In the genomic region with DNA sequence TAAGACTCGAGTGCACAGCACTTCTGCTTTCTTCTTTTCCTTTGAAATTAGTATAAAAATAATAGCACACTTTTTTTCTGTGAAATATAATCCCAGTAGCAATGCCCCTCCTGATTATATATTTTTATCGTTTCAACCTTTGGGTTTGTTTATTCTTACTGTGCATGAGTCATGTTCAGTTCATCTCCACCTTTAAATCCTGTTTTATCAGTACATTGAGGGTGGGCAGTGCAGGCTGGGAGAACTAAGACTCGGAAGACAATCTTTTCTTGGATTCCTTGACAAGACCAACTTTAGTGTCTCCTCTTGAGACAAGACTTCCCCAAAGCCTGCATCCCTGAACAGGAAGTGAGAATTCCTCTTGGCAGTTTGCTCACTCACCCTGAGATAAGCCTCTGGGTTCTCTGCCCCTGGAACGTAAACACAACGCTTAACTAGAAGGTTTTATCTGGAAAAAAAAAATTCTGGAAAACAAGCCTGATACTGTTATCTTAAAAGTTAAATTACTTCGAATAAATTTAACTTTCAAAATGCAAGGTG, we compare ENCODE assay signal across 13 mouse cellular contexts.
DNase-seq lines count a peak whose midpoint lies in the region; ATAC-seq and TF ChIP-seq lines count a peak whose summit lies in the region.
"Had no signal": no experiment of that assay in that cellular context is flagged by ENCODE, and none has a peak within 500 bp of the region (broad histone marks: within the 10 kb centered on the region; RNA-seq: fewer than 3 reads in every experiment).

No protein-coding gene starts in this region.

- H3K4me1 ChIP-seq in lung, embryonic 14.5 days (ENCODE audit: insufficient read depth): no peaks in the 10 kb centered on the region
- no peaks in the 10 kb centered on the region for H3K4me1 ChIP-seq in small intestine, adult 2 months (ENCODE audit: control insufficient read depth, insufficient read depth, insufficient read length, low read length)

- TF ChIP-seq CTCF in gastrocnemius, adult 2 months (IDR thresholded peaks at IDR 0.05): no peak
- no peak for TF ChIP-seq CTCF in lung, embryonic 14.5 days (IDR thresholded peaks at IDR 0.05; ENCODE audit: low read depth)
- TF ChIP-seq CTCF in small intestine, adult 2 months (IDR thresholded peaks at IDR 0.05; ENCODE audit: extremely low read depth, insufficient read length, insufficient replicate concordance, low read depth, low read length): no peak

- no peak overlapping the region for H3K27ac ChIP-seq in gastrocnemius, adult 2 months
- no peak overlapping the region for H3K27ac ChIP-seq in lung, embryonic 14.5 days (ENCODE audit: low read depth)
- H3K27ac ChIP-seq in small intestine, adult 2 months (ENCODE audit: insufficient read depth, low read depth, low read length): peak overlapping the region; percentile 52; the same call in 1 of the 2 replicates
- H3K27ac ChIP-seq: embryonic facial prominence, embryonic 10.5 days; liver, embryonic 14.5 days had no signal

- intact Hi-C loops in gastrocnemius, adult 2 months (cut with DNase I): no loop called here
- intact Hi-C loops in gastrocnemius, postnatal 14 days (cut with DNase I; ENCODE audit: low total_unique reads): no loop called here

- no peak overlapping the region for H3K9ac ChIP-seq in lung, embryonic 14.5 days
- H3K9ac ChIP-seq: liver, embryonic 14.5 days had no signal

- no peaks in the 10 kb centered on the region for H3K9me3 ChIP-seq in lung, embryonic 14.5 days (ENCODE audit: low read depth, low read length)
- H3K9me3 ChIP-seq: embryonic facial prominence, embryonic 10.5 days had no signal

- H3K4me3 ChIP-seq in gastrocnemius, adult 2 months: 0 out of 2 replicates have a peak overlapping the region, but pooled peaks have one; percentile 23
- H3K4me3 ChIP-seq in lung, embryonic 14.5 days (ENCODE audit: low read depth, low read length): no peak overlapping the region
- no peak overlapping the region for H3K4me3 ChIP-seq in small intestine, adult 2 months (ENCODE audit: low read depth, low read length)
- H3K4me3 ChIP-seq: embryonic facial prominence, embryonic 10.5 days had no signal

- no peak for TF ChIP-seq POLR2A in small intestine, adult 2 months (IDR thresholded peaks at IDR 0.05; ENCODE audit: low read depth, low read length)

- H3K36me3 ChIP-seq in lung, embryonic 14.5 days (ENCODE audit: insufficient read depth): no peaks in the 10 kb centered on the region
- H3K36me3 ChIP-seq in small intestine, adult 2 months (ENCODE audit: control insufficient read depth, insufficient read depth, low read length): no peaks in the 10 kb centered on the region
- H3K36me3 ChIP-seq: embryonic facial prominence, embryonic 10.5 days had no signal

- H3K27me3 ChIP-seq in lung, embryonic 14.5 days (ENCODE audit: insufficient read depth, low read length): no peaks in the 10 kb centered on the region
- H3K27me3 ChIP-seq in small intestine, adult 2 months (ENCODE audit: control insufficient read depth, insufficient read depth, low read length): no peaks in the 10 kb centered on the region

- no peak overlapping the region for H3K4me2 ChIP-seq in lung, embryonic 14.5 days

- no peak for DNase-seq in gastrocnemius, adult 2 months
- no peak for DNase-seq in gastrocnemius, postnatal 14 days
- DNase-seq in lung, embryonic 14.5 days: peak; percentile 50
- no peak for DNase-seq in lung, adult 18-20 months
- peak; percentile 35 for DNase-seq in ZHBTc4 (ENCODE audit: low read depth, low spot score)
- no peak for DNase-seq in adrenal gland, adult 18-20 months (ENCODE audit: low spot score in 2 of 2)
- DNase-seq in thymus, postnatal 0 days (ENCODE audit: low spot score): no peak
- DNase-seq: cerebellum, postnatal 25 days; kidney, postnatal 14 days; layer of hippocampus, adult 9-11 months had no signal

- ATAC-seq in lung, embryonic 14.5 days (ENCODE audit: insufficient read depth): no peak

- 12% methylated on average over 6 of the region's 6 CpGs for WGBS in lung, embryonic 14.5 days
- WGBS in small intestine, adult 2 months: 7% methylated on average over 6 of the region's 6 CpGs

Comparison
In these comparisons a context has a peak if more than half of its experiments do, and no peak if none do; other contexts are left out.
1. DNase-seq: peak in lung, embryonic 14.5 days (single experiment) and ZHBTc4 (single experiment); none in gastrocnemius, adult 2 months (single experiment), gastrocnemius, postnatal 14 days (single experiment), lung, adult 18-20 months (0 of 2), adrenal gland, adult 18-20 months (0 of 2) and thymus, postnatal 0 days (single experiment).